Mouse (Mus musculus): ENCODE measurements around the gene Tm4sf5. TPM values are rescaled to one million over a fixed set of nuclear protein-coding genes. Genes with fewer than 3 reads are reported as not detected.
"Not testable (repeated sequence)": the region's sequence is repeated elsewhere in the genome, so short reads cannot be mapped to it uniquely, and the experiment has no call there.

Gene Tm4sf5
- 0.37 and 0.45 TPM in 2 replicates for polyA plus RNA-seq (2015; fragmentation: Nextera tagmentation; extraction: Ambion mirVana)

DNA sequence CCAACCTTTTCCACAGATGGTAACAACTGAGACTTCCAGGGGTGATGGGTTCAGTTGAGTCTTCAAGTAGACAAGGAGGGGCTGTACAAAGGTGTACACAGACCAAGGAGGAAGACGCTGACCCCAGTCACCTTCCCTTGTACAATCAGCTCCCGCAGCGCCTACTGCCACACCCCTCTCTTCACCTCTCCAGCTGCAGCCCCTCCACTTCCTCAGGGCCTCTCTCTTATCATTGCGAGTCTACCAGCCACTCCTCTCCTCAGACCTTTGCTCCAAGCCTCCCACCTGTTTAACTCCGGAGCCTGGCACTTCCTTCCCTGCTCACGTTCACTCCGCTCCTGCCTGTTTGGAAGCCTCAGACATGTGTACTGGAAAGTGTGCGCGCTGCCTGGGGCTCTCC lies at the start of gene Tm4sf5:
Gene Tm4sf5 (plus strand): TSS at position 275 of the 400 bp plus-strand sequence.
- H3K36me3 ChIP-seq = no peaks in the 10 kb centered on the region
- no peak within 1 kb of the TSS for H3K27ac ChIP-seq
- 0 out of 2 replicates have a peak, but pooled peaks cover 3% of the 10 kb centered on the region for H3K4me1 ChIP-seq
- no peaks in the 10 kb centered on the region for H3K9me3 ChIP-seq
- no peak within 1 kb of the TSS for H3K4me2 ChIP-seq
- ATAC-seq (ENCODE audit: insufficient number of reproducible peaks, low FRiP score, low TSS enrichment, low read depth) = no peak
- no peaks in the 10 kb centered on the region for H3K27me3 ChIP-seq
- H3K9ac ChIP-seq = no peak within 1 kb of the TSS
- H3K4me3 ChIP-seq = no peak within 1 kb of the TSS
- 72% methylated on average over 9 of the region's 9 CpGs for WGBS

DNA sequence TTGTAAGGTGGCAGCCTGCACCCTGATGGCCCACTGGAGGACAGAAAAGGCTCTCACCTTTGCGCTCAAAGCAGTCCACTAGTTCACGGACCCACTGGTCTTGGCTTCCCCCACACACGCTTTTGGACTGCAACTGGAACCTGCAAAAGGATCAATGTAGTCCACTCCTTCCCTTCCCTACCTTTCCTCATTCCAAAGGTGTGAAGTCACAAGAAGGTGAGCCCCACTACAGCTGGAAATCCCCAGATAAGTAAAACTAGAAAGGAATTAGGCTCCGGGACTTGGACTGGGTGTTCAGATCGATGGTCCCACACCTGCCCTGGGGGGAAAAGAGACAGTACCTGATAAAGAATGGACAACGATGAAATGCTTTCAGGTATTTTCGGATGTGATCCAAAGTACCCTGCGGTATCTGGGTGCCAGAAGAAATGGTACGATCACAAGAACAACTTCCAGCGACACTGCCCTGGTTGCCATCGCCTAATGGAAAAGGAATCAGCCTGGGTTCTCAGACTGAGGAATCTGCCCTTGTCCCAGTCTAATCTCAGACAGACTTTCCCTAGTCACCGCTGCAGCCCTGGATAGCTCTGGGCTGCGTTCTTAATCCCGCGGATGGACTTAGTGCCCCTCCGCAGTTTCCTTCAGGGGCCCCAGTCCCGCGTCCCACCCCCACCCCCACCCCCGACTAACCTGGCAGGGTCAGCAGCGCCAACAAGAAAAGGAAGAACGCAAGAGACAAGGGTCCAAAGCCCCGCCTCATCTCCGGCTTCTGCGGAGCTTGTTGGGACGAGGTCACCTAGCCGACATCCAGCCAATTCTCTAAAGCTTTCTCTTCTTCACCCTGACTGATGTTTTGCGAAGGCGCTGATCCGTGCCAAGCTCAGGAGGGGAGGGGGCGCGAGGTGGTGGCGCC lies 46.1 kb upstream of the Tm4sf5 start, which contains the start of gene Zmynd15:
Gene Zmynd15 (plus strand): TSS at position 746 of the 913 bp plus-strand sequence.
- H3K36me3 ChIP-seq = peaks cover 5% of the 10 kb centered on the region; the same call in 1 of the 2 replicates
- no peak for ATAC-seq (ENCODE audit: insufficient number of reproducible peaks, low FRiP score, low TSS enrichment, low read depth)
- H3K9me3 ChIP-seq = no peaks in the 10 kb centered on the region
- peak within 1 kb of the TSS; percentile 56 for H3K9ac ChIP-seq
- H3K4me3 ChIP-seq = peak within 1 kb of the TSS; percentile 56
- peaks cover 40% of the 10 kb centered on the region for H3K27me3 ChIP-seq
- peaks cover 15% of the 10 kb centered on the region for H3K4me1 ChIP-seq
- no peak within 1 kb of the TSS for H3K27ac ChIP-seq
- peak within 1 kb of the TSS; percentile 91 for H3K4me2 ChIP-seq
- 16% methylated on average over 29 of the region's 32 CpGs for WGBS

DNA sequence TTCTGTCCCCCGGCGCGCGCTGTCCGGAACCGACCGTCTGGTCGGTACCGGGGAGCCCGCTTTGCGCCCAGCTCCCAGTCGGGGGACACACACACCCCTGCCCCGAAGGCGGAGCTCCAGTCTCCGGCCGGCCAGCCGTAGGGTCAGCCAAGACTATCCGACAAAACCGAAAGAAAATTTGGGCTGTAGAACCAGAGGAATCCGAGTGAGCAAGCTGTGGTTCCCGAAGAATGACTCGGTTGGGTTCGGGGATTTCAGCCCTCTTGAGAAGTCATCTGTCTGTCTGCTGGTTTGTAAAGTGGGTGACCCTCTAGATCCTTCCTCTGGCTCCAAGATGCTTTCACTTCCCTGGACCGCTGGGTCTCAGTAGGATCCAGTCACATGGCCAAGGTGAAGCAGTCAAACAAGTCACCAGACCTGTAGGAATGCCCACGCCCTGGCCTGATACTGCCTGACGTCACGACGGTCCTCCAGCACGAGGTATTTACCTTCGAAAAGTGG lies 45.4 kb upstream of the Tm4sf5 start, which contains the start of gene Cxcl16:
Gene Cxcl16 (minus strand): TSS at position 384 of the 501 bp plus-strand sequence.
- H3K27me3 ChIP-seq = peaks cover 47% of the 10 kb centered on the region
- no peak for ATAC-seq (ENCODE audit: insufficient number of reproducible peaks, low FRiP score, low TSS enrichment, low read depth)
- H3K27ac ChIP-seq = no peak within 1 kb of the TSS
- H3K4me2 ChIP-seq = peak within 1 kb of the TSS; percentile 91
- no peaks in the 10 kb centered on the region for H3K9me3 ChIP-seq
- peaks cover 5% of the 10 kb centered on the region; the same call in 1 of the 2 replicates for H3K36me3 ChIP-seq
- peak within 1 kb of the TSS; percentile 56 for H3K9ac ChIP-seq
- H3K4me3 ChIP-seq = peak within 1 kb of the TSS; percentile 56
- H3K4me1 ChIP-seq = peaks cover 15% of the 10 kb centered on the region
- WGBS = 5% methylated on average over 30 of the region's 30 CpGs

DNA sequence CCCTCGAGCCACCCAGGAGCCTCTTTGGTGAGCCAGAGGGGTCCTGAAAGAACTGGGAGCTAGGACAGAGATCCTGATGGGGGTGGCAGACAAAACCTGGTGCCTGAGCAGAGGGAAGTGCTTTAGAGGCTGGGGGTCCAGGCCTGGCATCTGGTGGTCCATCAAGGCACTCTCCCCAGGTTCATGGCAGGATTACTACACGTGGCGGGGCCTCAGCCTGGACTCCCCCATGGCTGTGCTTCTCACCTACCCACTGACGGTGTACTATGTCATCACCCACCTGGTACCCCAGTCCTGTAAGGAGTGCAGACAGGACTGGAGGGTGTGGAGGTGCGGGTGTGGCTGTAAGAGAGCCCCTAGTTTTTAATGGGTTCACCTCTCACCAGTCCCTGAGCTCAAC lies 41.1 kb upstream of the Tm4sf5 start:
- H3K27ac ChIP-seq = no peak overlapping the region
- 76% methylated on average over 5 of the region's 5 CpGs for WGBS
- no peaks in the 10 kb centered on the region for H3K9me3 ChIP-seq
- H3K4me1 ChIP-seq = peaks cover 23% of the 10 kb centered on the region
- no peak overlapping the region for H3K9ac ChIP-seq
- H3K4me2 ChIP-seq = no peak overlapping the region
- peaks cover 57% of the 10 kb centered on the region for H3K27me3 ChIP-seq
- no peak for ATAC-seq (ENCODE audit: insufficient number of reproducible peaks, low FRiP score, low TSS enrichment, low read depth)
- no peak overlapping the region for H3K4me3 ChIP-seq
- no peaks in the 10 kb centered on the region for H3K36me3 ChIP-seq

DNA sequence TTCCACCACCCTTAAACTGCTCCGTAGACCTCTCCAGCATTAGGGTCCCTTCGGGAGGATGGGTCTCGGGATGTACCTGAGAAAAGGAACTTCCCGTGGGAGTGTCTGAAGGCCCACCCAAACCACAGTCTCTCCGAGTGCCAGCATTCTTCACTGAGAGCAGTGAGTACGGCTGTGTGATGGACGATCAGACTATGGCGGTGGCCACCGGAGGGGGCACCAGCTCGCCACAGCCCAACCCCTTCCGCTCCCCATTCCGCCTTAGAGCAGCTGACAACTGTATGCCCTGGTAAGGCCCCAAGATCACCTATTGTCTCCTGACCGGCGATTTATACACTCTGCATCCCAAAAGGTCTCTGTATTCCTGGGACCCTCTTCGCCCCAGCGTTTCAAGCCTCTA lies 39.8 kb upstream of the Tm4sf5 start:
- peak overlapping the region; percentile 64 for H3K4me2 ChIP-seq
- H3K27ac ChIP-seq = no peak overlapping the region
- H3K27me3 ChIP-seq = peaks cover 50% of the 10 kb centered on the region
- peaks cover 12% of the 10 kb centered on the region for H3K4me1 ChIP-seq
- H3K4me3 ChIP-seq = peak overlapping the region; percentile 33; the same call in 1 of the 2 replicates
- H3K36me3 ChIP-seq = no peaks in the 10 kb centered on the region
- no peaks in the 10 kb centered on the region for H3K9me3 ChIP-seq
- 31% methylated on average over 16 of the region's 16 CpGs for WGBS
- ATAC-seq (ENCODE audit: insufficient number of reproducible peaks, low FRiP score, low TSS enrichment, low read depth) = no peak
- no peak overlapping the region for H3K9ac ChIP-seq

DNA sequence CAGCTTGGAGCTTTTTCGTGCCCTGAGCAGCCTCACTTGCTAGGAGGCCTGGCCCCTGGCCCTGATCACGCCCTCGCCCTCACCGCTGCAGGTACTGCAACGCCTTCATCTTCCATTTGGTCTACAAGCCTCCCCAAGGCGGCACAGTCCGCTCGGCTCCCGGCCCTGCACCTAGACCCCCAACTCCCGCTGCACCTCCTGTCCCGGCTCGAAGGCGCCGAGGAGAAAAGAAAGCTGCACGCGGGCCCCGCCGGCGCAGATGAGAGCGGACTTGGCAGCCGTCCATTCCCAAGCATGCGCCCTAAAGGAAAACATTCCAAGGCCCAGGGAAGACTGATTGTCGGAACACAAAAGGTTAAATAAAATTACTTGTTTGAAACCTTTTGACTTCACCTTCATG lies 39.2 kb upstream of the Tm4sf5 start:
- H3K4me1 ChIP-seq = peaks cover 12% of the 10 kb centered on the region
- WGBS = 5% methylated on average over 23 of the region's 23 CpGs
- no peaks in the 10 kb centered on the region for H3K9me3 ChIP-seq
- H3K9ac ChIP-seq = no peak overlapping the region
- H3K27me3 ChIP-seq = peaks cover 44% of the 10 kb centered on the region
- H3K27ac ChIP-seq = 0 out of 2 replicates have a peak overlapping the region, but pooled peaks have one; percentile 61
- H3K36me3 ChIP-seq = no peaks in the 10 kb centered on the region
- ATAC-seq (ENCODE audit: insufficient number of reproducible peaks, low FRiP score, low TSS enrichment, low read depth) = no peak
- H3K4me2 ChIP-seq = peak overlapping the region; percentile 64
- peak overlapping the region; percentile 33 for H3K4me3 ChIP-seq

DNA sequence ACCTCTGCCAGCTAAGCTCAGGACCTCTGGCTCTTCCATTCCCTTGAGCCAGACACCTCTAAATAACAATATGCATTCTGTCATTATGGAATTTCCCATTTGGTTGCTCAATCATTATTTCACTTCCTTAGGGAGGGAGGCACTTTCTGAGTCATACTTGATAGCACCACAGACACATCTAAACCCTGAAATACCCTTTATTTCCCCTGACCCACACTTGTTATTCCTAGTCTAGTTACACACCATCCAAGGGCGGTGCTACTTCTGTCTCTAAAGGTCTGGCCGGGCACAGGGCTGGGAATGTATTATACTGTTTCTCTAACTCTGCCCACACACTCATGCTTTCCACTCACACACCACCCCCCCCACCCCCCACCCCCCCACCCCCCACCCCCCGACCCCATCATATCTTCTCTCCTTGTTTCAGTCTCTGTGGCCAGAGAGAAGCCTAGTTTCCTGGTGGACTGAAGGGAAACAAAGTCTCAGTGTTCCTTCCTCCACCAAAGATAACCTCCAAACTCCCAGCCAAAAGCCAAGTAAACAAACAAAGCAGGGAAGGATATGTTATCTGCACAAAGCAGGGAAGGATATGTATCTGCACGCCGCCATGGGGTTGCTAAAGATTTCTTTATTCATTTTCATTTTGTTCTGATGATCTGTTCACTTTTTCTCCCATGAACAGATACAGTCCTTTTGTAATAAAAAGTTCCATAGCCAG lies 37.0 kb upstream of the Tm4sf5 start:
- Histone ChIP-seq H3K4me2 (no peak overlapping the region), H3K9ac (no peak overlapping the region), H3K27ac (no peak overlapping the region), H3K9me3 (no peaks in the 10 kb centered on the region), H3K4me3 (no peak overlapping the region), H3K27me3 (peaks cover 30% of the 10 kb centered on the region; the same call in 1 of the 2 replicates), H3K4me1 (peaks cover 12% of the 10 kb centered on the region), H3K36me3 (no peaks in the 10 kb centered on the region)
- no peak for ATAC-seq (ENCODE audit: insufficient number of reproducible peaks, low FRiP score, low TSS enrichment, low read depth)
- WGBS = 86% methylated on average over 5 of the region's 5 CpGs

DNA sequence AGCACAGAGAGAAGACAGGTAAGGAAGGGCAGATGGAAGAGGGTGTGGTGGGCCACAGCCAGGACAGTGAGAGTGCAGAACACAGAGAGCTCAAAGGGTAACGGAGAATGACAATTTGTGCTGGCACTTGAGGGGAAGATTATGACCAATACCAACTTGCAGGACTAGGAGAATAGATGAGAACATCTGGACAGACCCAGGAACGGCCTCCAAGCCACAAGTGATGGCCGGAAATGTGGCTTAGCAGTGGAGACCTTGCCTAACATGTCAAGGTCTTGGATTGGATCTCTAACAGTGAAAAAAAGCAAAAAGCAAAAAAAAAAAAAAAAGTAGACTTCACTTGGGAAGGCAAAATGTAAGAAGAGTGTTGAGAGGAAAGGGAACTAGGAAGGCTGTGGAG lies 35.3 kb upstream of the Tm4sf5 start:
- 0 out of 2 replicates have a peak, but pooled peaks cover 14% of the 10 kb centered on the region for H3K27me3 ChIP-seq
- peaks cover 12% of the 10 kb centered on the region for H3K4me1 ChIP-seq
- no peaks in the 10 kb centered on the region for H3K36me3 ChIP-seq
- no peak overlapping the region for H3K27ac ChIP-seq
- no peak overlapping the region for H3K4me3 ChIP-seq
- H3K9ac ChIP-seq = no peak overlapping the region
- no peaks in the 10 kb centered on the region for H3K9me3 ChIP-seq
- WGBS = 81% methylated on average over 3 of the region's 3 CpGs
- no peak overlapping the region for H3K4me2 ChIP-seq
- ATAC-seq (ENCODE audit: insufficient number of reproducible peaks, low FRiP score, low TSS enrichment, low read depth) = no peak

DNA sequence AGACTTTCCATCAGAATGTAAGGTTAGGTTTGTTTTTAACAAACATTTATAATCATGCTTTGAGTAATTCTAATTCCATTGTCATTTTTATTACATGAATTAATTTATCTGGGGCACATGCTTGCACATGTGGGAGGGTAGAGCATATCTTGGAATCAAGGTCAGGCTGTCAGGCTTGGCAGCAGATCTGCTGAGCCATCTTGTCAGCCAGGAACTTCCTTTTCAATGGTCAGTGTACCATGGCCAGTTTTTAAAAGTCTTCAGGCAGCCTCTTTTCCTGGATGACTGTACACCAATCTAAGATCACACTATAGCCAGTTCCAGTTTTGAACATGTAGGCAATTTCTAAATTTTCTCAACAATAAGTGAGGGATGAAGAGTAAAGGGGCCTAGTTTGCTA lies 32.3 kb upstream of the Tm4sf5 start:
- Histone ChIP-seq H3K4me1 (no peaks in the 10 kb centered on the region), H3K27ac (no peak overlapping the region), H3K4me2 (no peak overlapping the region), H3K36me3 (no peaks in the 10 kb centered on the region), H3K9ac (no peak overlapping the region), H3K4me3 (no peak overlapping the region), H3K9me3 (no peaks in the 10 kb centered on the region), H3K27me3 (0 out of 2 replicates have a peak, but pooled peaks cover under 1% of the 10 kb centered on the region)
- ATAC-seq (ENCODE audit: insufficient number of reproducible peaks, low FRiP score, low TSS enrichment, low read depth) = no peak

DNA sequence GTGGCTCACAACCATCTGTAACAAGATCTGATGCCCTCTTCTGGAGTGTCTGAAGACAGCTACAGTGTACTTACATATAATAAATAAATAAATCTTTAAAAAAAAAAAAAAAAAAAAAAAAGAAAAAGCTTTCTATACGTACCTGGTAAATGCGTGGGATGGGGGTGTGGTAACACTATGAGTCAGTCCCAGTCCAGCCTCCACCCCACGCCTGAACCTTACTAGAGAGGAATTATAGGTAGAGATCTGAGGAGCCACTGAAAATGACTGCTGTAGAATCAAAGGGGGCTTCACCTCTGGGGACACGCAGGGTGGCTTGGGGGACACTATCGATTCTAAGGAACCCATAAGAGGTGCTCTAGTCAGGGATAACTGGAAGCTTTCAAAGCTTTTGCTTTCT lies 31.8 kb upstream of the Tm4sf5 start:
- 85% methylated on average over 5 of the region's 5 CpGs for WGBS
- ATAC-seq (ENCODE audit: insufficient number of reproducible peaks, low FRiP score, low TSS enrichment, low read depth); H3K27me3 ChIP-seq: not testable (repeated sequence)

DNA sequence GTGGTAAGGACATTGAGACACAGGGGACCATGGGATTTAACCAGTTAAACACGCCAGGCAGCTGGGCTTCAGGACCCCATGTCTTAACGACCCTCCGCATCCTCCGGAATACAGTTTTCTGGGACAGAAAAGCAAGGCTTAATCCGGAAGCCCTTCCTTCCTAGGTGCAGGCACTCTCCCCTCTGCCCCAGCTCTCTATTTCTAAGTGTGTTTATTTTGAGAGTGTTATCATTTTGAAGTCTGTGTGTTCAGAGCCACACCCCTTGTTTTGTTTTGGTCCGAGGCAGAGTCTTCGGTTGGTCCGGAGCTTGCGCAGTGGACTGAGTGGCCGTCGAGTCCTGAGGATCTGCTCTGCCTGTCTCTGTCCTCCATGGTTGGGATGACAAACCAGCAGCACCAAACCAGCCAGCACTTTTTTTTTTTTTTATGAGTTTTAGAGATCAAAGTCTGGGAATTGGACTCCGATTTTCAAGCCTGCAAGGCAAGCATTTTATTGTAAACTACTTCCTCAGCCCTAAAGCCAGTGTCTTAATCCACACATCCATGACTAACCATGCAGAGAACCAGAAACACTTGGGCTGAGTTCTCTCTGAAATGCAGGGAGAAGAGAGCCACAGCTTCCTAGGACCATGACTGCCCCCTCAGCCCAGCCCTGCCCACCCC lies 30.0 kb upstream of the Tm4sf5 start:
- H3K27ac ChIP-seq = no peak overlapping the region
- H3K4me1 ChIP-seq = no peaks in the 10 kb centered on the region
- no peaks in the 10 kb centered on the region for H3K27me3 ChIP-seq
- no peak overlapping the region for H3K4me3 ChIP-seq
- ATAC-seq (ENCODE audit: insufficient number of reproducible peaks, low FRiP score, low TSS enrichment, low read depth) = no peak
- no peak overlapping the region for H3K9ac ChIP-seq
- no peak overlapping the region for H3K4me2 ChIP-seq
- H3K36me3 ChIP-seq = no peaks in the 10 kb centered on the region
- H3K9me3 ChIP-seq = no peaks in the 10 kb centered on the region
- WGBS = 68% methylated on average over 12 of the region's 12 CpGs

More for the DNA sequence above, 31.8 kb upstream of the Tm4sf5 start:
- H3K4me3 ChIP-seq, H3K27ac ChIP-seq, H3K36me3 ChIP-seq, H3K4me1 ChIP-seq, H3K4me2 ChIP-seq, H3K9me3 ChIP-seq, H3K9ac ChIP-seq: not testable (repeated sequence)

All from limb, embryonic 15.5 days (tissue).